Mouse (Mus musculus) myocyte (in vitro differentiated cells): ENCODE measurements around the gene Mtmr2. TPM values are rescaled to one million over a fixed set of nuclear protein-coding genes. Genes with fewer than 3 reads are reported as not detected.

Experiments used
- H3K27me3 ChIP-seq: one replicate; pipeline ENCODE4 v1.6.1; 2011; ENCODE audit not compliant: control insufficient read depth, insufficient read depth, insufficient read length
- H3K36me3 ChIP-seq: one replicate; pipeline ENCODE4 v1.6.1; 2011; ENCODE audit not compliant: control insufficient read depth, insufficient read depth
- H3K4me2 ChIP-seq: one replicate; pipeline ENCODE4 v1.6.1; 2011; ENCODE audit warnings: low read depth, control low read depth
- H3K4me3 ChIP-seq: one replicate; pipeline ENCODE4 v1.5.1; 2011; ENCODE audit warnings: mild to moderate bottlenecking, control low read depth, moderate library complexity
- H3K79me2 ChIP-seq: one replicate; pipeline ENCODE4 v1.6.1; 2011; ENCODE audit not compliant: control insufficient read depth, insufficient read depth
- H3ac ChIP-seq: one replicate; pipeline ENCODE4 v1.6.1; 2011; ENCODE audit not compliant: control insufficient read depth, insufficient read length
- CEBPB ChIP-seq: IDR thresholded peaks from 2 replicates; pipeline ENCODE4 v1.6.1; 2011; ENCODE audit warnings: mild to moderate bottlenecking, moderate library complexity; ENCODE audit not compliant: poor library complexity, insufficient read depth, severe bottlenecking
- E2F4 ChIP-seq: IDR thresholded peaks from one replicate; pipeline ENCODE4 v1.6.1; 2011; ENCODE audit warnings: mild to moderate bottlenecking, control low read depth, moderate library complexity; ENCODE audit not compliant: insufficient read depth
- MAX ChIP-seq: IDR thresholded peaks from one replicate; pipeline ENCODE4 v1.6.1; 2011; ENCODE audit warnings: low read depth, mild to moderate bottlenecking, control low read depth
- MYOD1 ChIP-seq, 3 experiments: IDR thresholded peaks; one replicate each; pipeline ENCODE4 v1.6.1; 2011; ENCODE audit warnings: control low read depth in 2 of 3, low read depth in 2 of 3, mild to moderate bottlenecking in 2 of 3, moderate library complexity in 1 of 3; ENCODE audit not compliant: insufficient read length in 2 of 3, control insufficient read depth in 1 of 3
- MYOG ChIP-seq, 3 experiments: IDR thresholded peaks; one replicate each; pipeline ENCODE4 v1.6.1; 2011; ENCODE audit warnings: control low read depth in 2 of 3, low read depth in 2 of 3, mild to moderate bottlenecking in 2 of 3; ENCODE audit not compliant: insufficient read length in 2 of 3, control insufficient read depth in 1 of 3, insufficient read depth in 1 of 3
- POLR2A ChIP-seq: IDR thresholded peaks from one replicate; pipeline ENCODE4 v1.6.1; 2011; ENCODE audit warnings: low read depth, mild to moderate bottlenecking, control low read depth, moderate library complexity; ENCODE audit not compliant: insufficient read length
- POLR2AphosphoS2 ChIP-seq: IDR thresholded peaks from one replicate; pipeline ENCODE4 v1.6.1; 2011; ENCODE audit warnings: low read depth, control low read depth; ENCODE audit not compliant: insufficient read length
- REST ChIP-seq: IDR thresholded peaks from one replicate; pipeline ENCODE4 v1.6.1; 2011; ENCODE audit warnings: mild to moderate bottlenecking, control low read depth, moderate library complexity; ENCODE audit not compliant: insufficient read depth, insufficient read length
- SRF ChIP-seq: IDR thresholded peaks from one replicate; pipeline ENCODE4 v1.6.1; 2011; ENCODE audit warnings: low read depth; ENCODE audit not compliant: control insufficient read depth, insufficient read length
- TCF12 ChIP-seq: IDR thresholded peaks from one replicate; pipeline ENCODE4 v1.6.1; 2011; ENCODE audit warnings: mild to moderate bottlenecking, control low read depth; ENCODE audit not compliant: poor library complexity, insufficient read depth, severe bottlenecking
- TCF3 ChIP-seq: IDR thresholded peaks from one replicate; pipeline ENCODE4 v1.6.1; 2011; ENCODE audit warnings: low read depth, control low read depth; ENCODE audit not compliant: insufficient read length
- USF1 ChIP-seq: IDR thresholded peaks from one replicate; pipeline ENCODE4 v1.6.1; 2011; ENCODE audit warnings: low read depth, mild to moderate bottlenecking, control low read depth, moderate library complexity
- polyA plus RNA-seq: library from polyadenylated mRNA; unstranded; fragments of >200 nt; fragmentation: generic; extraction: Trizol; gene quantifications from one replicate; pipeline ENCODE4 v1.2.1, GENCODE M21; 2012; ENCODE audit warnings: missing spikeins

Mtmr2 gene
- polyA plus RNA-seq, 1 experiment = 20.9 TPM

- Histone ChIP-seq H3K79me2 (no peaks in the 10 kb centered on the region), H3K4me2 (no peak overlapping the region), H3K27me3 (no peaks in the 10 kb centered on the region), H3K4me3 (no peak overlapping the region), H3ac (no peak overlapping the region), H3K36me3 (peaks cover 14% of the 10 kb centered on the region)
- TF ChIP-seq TCF12 = no peak
- no peak for TF ChIP-seq MYOG (IDR thresholded peaks at IDR 0.05; ENCODE audit: control insufficient read depth in 1 of 3, insufficient read depth in 1 of 3, insufficient read length in 2 of 3, low read depth in 2 of 3)
- TF ChIP-seq E2F4 = no peak
- no peak for TF ChIP-seq REST
- TF ChIP-seq POLR2A = no peak
- TF ChIP-seq CEBPB = no peak
- TF ChIP-seq SRF = no peak
- TF ChIP-seq USF1 = no peak
- TF ChIP-seq MYOD1 (IDR thresholded peaks at IDR 0.05; ENCODE audit: control insufficient read depth in 1 of 3, insufficient read length in 2 of 3, low read depth in 2 of 3) = no peak
- TF ChIP-seq TCF3 = no peak
- TF ChIP-seq POLR2AphosphoS2 = no peak
- no peak for TF ChIP-seq MAX
These were observed 100.6 kb downstream of the Mtmr2 start for GRCm38 (mm10) chr9:13848481-13849480.

GRCm38 (mm10) chr9:13853876-13854275 lies 105.7 kb downstream of the Mtmr2 start:
- Histone ChIP-seq H3K4me2 (no peak overlapping the region), H3K36me3 (no peaks in the 10 kb centered on the region), H3K79me2 (no peaks in the 10 kb centered on the region), H3K4me3 (no peak overlapping the region), H3ac (no peak overlapping the region), H3K27me3 (no peaks in the 10 kb centered on the region)
- no peak for TF ChIP-seq TCF3
- no peak for TF ChIP-seq SRF
- TF ChIP-seq POLR2A = no peak
- no peak for TF ChIP-seq CEBPB
- TF ChIP-seq REST = no peak
- TF ChIP-seq USF1 = no peak
- TF ChIP-seq MYOD1 (IDR thresholded peaks at IDR 0.05; ENCODE audit: control insufficient read depth in 1 of 3, insufficient read length in 2 of 3, low read depth in 2 of 3) = no peak
- no peak for TF ChIP-seq POLR2AphosphoS2
- no peak for TF ChIP-seq MAX
- TF ChIP-seq E2F4 = no peak
- no peak for TF ChIP-seq MYOG (IDR thresholded peaks at IDR 0.05; ENCODE audit: control insufficient read depth in 1 of 3, insufficient read depth in 1 of 3, insufficient read length in 2 of 3, low read depth in 2 of 3)

Other genes starting within 250 kb of the Mtmr2 start
- 4.9 TPM for gene Cep57, start 78.7 kb downstream of the Mtmr2 start, polyA plus RNA-seq
- 2.8 TPM for gene Fam76b, start 79.3 kb downstream of the Mtmr2 start, polyA plus RNA-seq